Mouse (Mus musculus) gonadal fat pad, adult 2 months (tissue): ENCODE measurements around the gene Cpm. TPM values are rescaled to one million over a fixed set of nuclear protein-coding genes. Genes with fewer than 3 reads are reported as not detected.

Experiments
- DNase-seq: peaks from one replicate; pipeline ENCODE4 v3.0.0-alpha.2; 2012; ENCODE audit warnings: low read depth
- polyA plus RNA-seq: library from polyadenylated mRNA; depleted of rRNA; stranded (reverse); fragments of >200 nt; gene quantifications from 2 replicates; pipeline ENCODE4 v1.2.3, GENCODE M21; 2012

Cpm gene
- polyA plus RNA-seq, 1 experiment, result 13.7 TPM

GRCm38 (mm10) chr10:117635078-117635771, 5.9 kb downstream of the Cpm start:
- DNase-seq, result no peak

- no peak for DNase-seq
Measured at GRCm38 (mm10) chr10:117635823-117636589, 6.7 kb downstream of the Cpm start.

- DNase-seq, result no peak
Measured at GRCm38 (mm10) chr10:117637062-117637744, 7.9 kb downstream of the Cpm start.

- no peak for DNase-seq
Measured at GRCm38 (mm10) chr10:117637745-117638577, 8.7 kb downstream of the Cpm start.

GRCm38 (mm10) chr10:117638578-117639220, 9.4 kb downstream of the Cpm start:
- no peak for DNase-seq

- DNase-seq, result no peak
Measured at GRCm38 (mm10) chr10:117639221-117639599, 9.9 kb downstream of the Cpm start.

GRCm38 (mm10) chr10:117639899-117640594, 10.7 kb downstream of the Cpm start:
- no peak for DNase-seq

DNA sequence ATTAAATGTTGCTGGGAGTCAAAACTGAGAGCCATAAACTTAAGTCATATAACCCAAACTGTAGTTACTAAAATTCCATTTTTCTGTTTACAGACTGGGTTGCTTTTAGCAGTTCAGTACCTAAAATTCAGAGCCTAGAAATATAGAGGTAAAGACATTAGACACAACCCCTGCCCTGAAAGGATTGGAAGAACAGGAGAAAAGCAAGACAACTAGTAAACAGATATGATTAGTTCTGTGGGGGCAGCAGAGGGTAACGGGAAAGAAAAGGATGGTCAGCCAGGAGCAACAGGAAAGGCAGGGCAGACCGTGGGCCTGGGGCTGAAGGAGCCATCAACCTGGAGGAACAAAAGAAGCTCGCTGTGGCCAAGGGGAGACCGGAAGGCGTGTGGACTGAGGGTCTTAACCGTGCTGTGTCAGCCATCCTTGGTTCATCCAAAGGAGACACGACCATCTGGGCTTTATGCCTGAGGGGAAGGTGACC, 11.3 kb downstream of the Cpm start:
- DNase-seq, result no peak

GRCm38 (mm10) chr10:117641400-117642200, 12.3 kb downstream of the Cpm start:
- DNase-seq, result no peak

- no peak for DNase-seq
Measured at GRCm38 (mm10) chr10:117642201-117642450, 12.8 kb downstream of the Cpm start.

GRCm38 (mm10) chr10:117642491-117643262, 13.4 kb downstream of the Cpm start:
- no peak for DNase-seq

- no peak for DNase-seq
Measured at GRCm38 (mm10) chr10:117643302-117643701, 14.0 kb downstream of the Cpm start.

DNA sequence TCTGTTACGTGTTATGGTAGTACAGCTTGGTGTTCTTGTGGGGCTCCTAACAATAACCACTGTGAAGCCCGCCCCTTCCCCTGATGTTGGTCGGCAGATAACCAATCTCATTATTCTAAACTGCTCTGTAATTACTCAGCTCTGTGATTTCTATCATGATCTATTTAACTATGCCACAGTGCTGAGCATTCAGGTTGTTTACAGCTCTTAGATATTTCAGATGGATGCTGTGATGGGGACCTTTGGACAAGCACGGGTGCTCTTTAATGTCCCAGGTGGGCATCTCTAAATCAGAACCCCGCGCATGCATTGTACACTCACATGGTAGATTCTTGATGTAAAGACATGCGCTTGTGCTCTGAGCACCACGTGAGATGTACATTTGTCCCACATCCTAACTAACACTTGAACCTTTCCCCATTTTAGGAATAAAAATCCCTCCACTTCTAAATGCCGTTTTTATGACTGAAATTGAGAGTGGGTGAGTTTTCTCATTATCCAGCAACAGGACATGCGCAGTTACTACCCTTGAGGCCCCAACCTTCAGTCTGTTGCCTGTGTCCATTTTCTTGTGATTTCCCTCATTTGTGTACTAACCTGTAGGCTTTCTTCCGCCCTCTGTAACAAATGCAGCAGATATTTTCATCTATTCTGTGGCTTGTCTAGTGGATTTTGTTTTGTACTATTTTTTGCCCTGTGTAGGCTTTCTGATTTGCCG, 14.6 kb downstream of the Cpm start:
- DNase-seq, result no peak

GRCm38 (mm10) chr10:117644429-117644748, 15.1 kb downstream of the Cpm start:
- no peak for DNase-seq

DNA sequence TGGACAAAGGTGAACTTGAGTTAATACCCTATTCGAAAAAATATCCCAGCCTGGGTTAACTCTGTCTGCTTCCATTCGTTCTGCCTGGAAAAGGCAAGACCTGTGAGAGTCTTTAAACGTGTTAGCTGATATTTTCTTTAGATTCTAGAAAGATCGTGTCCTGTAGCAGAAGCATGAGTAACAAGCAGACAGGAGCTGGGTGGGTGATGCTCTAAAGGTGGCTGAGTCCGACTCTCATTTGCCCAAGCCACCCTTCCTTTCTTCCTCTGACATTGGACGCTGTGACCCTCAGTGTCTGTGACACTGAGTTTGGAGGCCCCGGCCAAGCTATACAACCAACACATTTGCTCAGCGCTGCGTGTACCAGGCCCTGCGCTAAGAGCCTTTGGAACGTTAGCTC, 15.5 kb downstream of the Cpm start:
- no peak for DNase-seq

GRCm38 (mm10) chr10:117645487-117645964, 16.2 kb downstream of the Cpm start:
- DNase-seq, result no peak

DNA sequence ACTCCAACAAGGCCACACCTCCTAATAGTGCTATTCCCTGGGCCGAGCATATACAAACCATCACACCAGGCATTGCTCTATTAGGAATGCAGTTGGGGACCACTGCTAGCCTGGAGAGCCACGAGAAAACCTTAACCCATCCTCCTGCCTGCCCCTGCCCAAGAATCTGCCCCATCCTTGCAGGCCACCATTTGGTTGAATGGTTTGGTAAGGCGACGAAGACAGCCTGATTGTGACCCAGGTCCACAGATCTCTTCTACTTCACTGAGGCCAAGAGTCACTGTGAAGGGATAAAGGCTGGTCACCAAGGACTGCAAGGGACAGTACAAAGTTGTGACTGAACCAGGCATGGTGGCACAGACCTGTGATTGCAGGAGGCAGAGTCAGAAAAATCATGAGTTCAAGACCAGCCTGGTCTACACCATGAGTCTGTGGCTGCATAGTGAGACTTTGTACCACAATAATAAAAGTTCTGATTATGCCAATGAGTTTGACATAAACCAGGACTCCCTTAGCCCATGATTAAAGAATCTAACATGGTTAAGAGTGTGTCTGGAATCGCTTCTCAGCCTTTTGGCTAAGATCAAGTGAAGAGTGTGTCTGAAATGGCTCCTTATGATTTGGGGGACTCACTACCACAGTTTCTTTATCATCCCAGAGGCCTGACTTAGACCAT, 17.3 kb downstream of the Cpm start:
- DNase-seq, result no peak

- DNase-seq, result no peak
Measured at GRCm38 (mm10) chr10:117647158-117647505, 17.8 kb downstream of the Cpm start.
